Mouse (Mus musculus) liver, embryonic 15.5 days (tissue): ENCODE measurements at regions not wholly inside any gene's neighbourhood (a gene's known extent, or its start where the extent isn't known, plus 50 kb on each side); places are given as distances from the start of the nearest gene placed in this dataset.

Source experiments
- ATAC-seq: fragments of 200-750 bp; cut with Nextera tagmentation; 2 replicates; pipeline ENCODE4 v1.8.0; 2017; ENCODE audit warnings: moderate number of reproducible peaks, mild to moderate bottlenecking, moderate library complexity; ENCODE audit not compliant: insufficient read depth
- H3K27ac ChIP-seq: fragments of 300-500 bp; sonication (generic); replicated peaks from 2 replicates; pipeline ENCODE4 v1.5.1; 2015; ENCODE audit warnings: mild to moderate bottlenecking, inconsistent platforms
- H3K27me3 ChIP-seq: fragments of 300-500 bp; sonication (generic); 2 replicates; pipeline ENCODE4 v1.6.1; 2015; ENCODE audit warnings: mild to moderate bottlenecking, inconsistent platforms
- H3K36me3 ChIP-seq: fragments of 300-500 bp; sonication (generic); replicated peaks from 2 replicates; pipeline ENCODE4 v1.6.1; 2015; ENCODE audit warnings: moderate library complexity, mild to moderate bottlenecking, inconsistent platforms
- H3K4me1 ChIP-seq: fragments of 300-500 bp; sonication (generic); replicated peaks from 2 replicates; pipeline ENCODE4 v1.6.1; 2015; ENCODE audit warnings: inconsistent platforms
- H3K4me2 ChIP-seq: fragments of 300-500 bp; sonication (generic); 2 replicates; pipeline ENCODE4 v1.6.1; 2015; ENCODE audit warnings: moderate library complexity, mild to moderate bottlenecking, inconsistent platforms
- H3K4me3 ChIP-seq: fragments of 300-500 bp; sonication (generic); replicated peaks from 2 replicates; pipeline ENCODE4 v1.5.1; 2015; ENCODE audit warnings: mild to moderate bottlenecking, inconsistent platforms
- H3K9ac ChIP-seq: fragments of 300-500 bp; sonication (generic); 2 replicates; pipeline ENCODE4 v1.6.1; 2015; ENCODE audit warnings: moderate library complexity, mild to moderate bottlenecking, inconsistent platforms
- H3K9me3 ChIP-seq: fragments of 300-500 bp; sonication (generic); replicated peaks from 2 replicates; pipeline ENCODE4 v1.6.1; 2016; ENCODE audit warnings: inconsistent platforms
- WGBS: fragments of 180-500 bp; shearing (Covaris S2); methylation state at CpG from one replicate; pipeline ENCODE4 v1.1.7; 2015; ENCODE audit warnings: mixed read lengths; ENCODE audit not compliant: insufficient replicate concordance; 5-methylcytosine and 5-hydroxymethylcytosine counted together

DNA sequence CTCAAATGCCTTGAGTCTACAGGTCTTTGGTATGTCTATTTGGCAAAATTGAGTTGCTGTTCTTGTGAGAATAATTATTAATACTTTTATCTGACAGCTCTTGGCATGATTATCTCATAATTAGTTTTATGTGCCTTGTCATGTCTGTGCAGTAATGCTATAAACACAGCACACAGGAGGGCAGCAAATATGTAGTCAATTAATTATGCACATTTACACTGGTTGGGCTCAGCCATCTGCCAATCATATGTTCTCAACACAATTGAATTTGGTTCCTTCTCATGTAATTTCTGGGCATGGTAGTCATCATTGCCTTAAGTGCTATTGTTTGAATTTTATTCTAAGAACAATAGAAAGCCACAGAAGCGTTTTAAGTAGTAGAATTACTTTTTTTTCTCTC is 1650.7 kb upstream of the Tenm2 start:
- WGBS = 30% methylated on average over 1 of the region's 1 CpGs
- Histone ChIP-seq H3K9me3 (no peaks in the 10 kb centered on the region), H3K27me3 (no peaks in the 10 kb centered on the region), H3K4me2 (no peak overlapping the region), H3K4me1 (no peaks in the 10 kb centered on the region), H3K27ac (no peak overlapping the region), H3K9ac (no peak overlapping the region), H3K36me3 (no peaks in the 10 kb centered on the region), H3K4me3 (no peak overlapping the region)
- no peak for ATAC-seq

DNA sequence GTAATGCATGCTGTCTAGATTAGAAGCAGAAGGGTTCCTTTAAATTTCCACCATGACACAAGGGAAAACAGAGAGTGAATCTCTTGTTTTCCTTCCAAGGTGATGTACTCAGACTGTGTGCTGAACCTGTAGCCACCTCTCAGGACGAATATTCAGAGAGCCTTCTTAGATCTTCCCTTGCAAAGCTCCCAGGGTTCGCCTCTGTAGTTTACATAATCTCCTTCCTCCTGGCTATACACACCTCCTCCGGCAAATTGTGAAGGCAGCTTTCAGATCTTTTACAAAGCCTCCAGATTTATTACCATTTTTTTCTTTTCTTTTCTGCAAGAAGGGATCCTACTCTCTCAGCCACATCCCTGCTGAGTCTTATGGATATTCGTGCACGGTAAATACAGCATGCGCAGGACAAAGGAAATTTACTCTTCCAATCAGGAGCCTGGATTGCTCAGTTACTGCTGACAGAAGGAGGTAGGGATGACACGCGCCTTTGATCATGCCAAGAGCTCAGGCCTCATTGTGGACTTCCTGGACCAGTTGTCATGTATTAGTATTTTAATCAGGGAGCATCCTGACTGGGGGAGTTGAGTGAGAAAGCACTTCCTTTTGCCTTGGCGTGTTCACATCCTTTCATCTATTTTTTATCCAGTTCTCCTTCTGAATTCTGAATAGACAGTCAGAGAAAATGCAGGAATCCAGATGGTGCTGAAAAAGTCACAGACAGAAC is 1626.0 kb upstream of the Tenm2 start:
- 26% methylated on average over 9 of the region's 9 CpGs for WGBS
- H3K4me1 ChIP-seq = no peaks in the 10 kb centered on the region
- no peaks in the 10 kb centered on the region for H3K27me3 ChIP-seq
- no peak overlapping the region for H3K27ac ChIP-seq
- no peak overlapping the region for H3K9ac ChIP-seq
- no peaks in the 10 kb centered on the region for H3K36me3 ChIP-seq
- no peak overlapping the region for H3K4me2 ChIP-seq
- H3K4me3 ChIP-seq = no peak overlapping the region
- H3K9me3 ChIP-seq = no peaks in the 10 kb centered on the region
- ATAC-seq = no peak

DNA sequence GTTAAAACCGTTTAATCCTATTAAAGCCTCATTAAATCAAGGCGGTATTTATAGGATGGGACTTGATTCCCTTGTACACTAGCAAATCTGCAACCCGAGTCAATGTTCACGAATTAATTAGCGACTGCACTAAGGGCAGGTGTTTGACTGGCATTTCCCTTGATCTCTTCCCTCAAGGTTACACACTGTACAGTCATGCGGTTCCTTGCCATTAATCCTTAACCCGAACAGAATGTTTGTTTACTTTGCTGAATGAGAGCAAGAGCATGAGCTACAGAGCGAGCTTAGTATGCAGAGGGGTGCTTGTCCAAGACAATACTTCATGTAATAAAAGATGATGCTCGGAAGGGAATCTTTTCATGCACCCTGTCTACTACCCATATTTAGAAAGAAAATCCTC is 1620.9 kb upstream of the Tenm2 start:
- Histone ChIP-seq H3K4me2 (no peak overlapping the region), H3K27me3 (no peaks in the 10 kb centered on the region), H3K27ac (no peak overlapping the region), H3K4me3 (no peak overlapping the region), H3K4me1 (no peaks in the 10 kb centered on the region), H3K9me3 (no peaks in the 10 kb centered on the region), H3K36me3 (no peaks in the 10 kb centered on the region), H3K9ac (no peak overlapping the region)
- 59% methylated on average over 9 of the region's 9 CpGs for WGBS
- no peak for ATAC-seq

DNA sequence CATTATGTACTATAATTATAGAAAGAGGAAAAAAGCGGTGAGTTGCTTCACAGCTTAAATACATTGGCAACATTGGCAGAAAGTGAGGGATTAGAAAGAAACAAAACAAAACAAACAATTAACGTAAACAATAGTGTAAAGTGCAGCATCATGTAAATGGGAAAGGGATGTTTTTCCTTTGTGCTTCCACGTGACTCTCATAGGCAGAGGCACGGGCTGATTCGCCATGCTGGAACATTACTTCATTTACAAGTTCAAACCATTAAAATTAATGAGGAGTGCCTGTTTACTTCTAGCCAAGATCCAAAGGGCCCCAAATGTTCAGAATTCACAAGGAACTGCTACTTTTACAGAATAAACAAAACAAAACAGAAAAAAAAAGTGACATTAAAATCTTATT is 1593.4 kb upstream of the Tenm2 start:
- no peak overlapping the region for H3K27ac ChIP-seq
- H3K36me3 ChIP-seq = no peaks in the 10 kb centered on the region
- no peak overlapping the region for H3K9ac ChIP-seq
- no peak for ATAC-seq
- H3K9me3 ChIP-seq = no peaks in the 10 kb centered on the region
- no peak overlapping the region for H3K4me3 ChIP-seq
- WGBS = 60% methylated on average over 5 of the region's 5 CpGs
- no peaks in the 10 kb centered on the region for H3K27me3 ChIP-seq
- no peaks in the 10 kb centered on the region for H3K4me1 ChIP-seq
- no peak overlapping the region for H3K4me2 ChIP-seq

DNA sequence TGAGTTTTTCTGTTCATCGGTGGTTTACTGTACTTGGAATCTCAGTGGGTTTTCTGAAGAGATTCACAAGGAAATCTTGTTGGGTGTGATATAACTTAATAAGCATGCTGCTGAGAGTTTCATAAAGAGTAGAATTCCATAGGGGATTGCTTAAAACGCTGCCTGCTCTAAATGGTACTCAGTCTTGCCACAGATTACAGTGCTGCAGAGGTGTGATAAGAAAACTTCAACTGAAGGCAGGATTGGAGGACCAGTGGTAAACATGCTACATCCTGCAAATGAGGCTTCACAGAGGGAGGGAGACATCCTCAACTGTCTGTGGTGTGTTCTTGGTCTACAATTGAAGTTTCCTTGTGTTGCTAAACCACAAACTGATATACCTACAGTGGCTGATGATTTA is 1592.6 kb upstream of the Tenm2 start:
- no peak for ATAC-seq
- H3K9ac ChIP-seq = no peak overlapping the region
- H3K9me3 ChIP-seq = no peaks in the 10 kb centered on the region
- no peaks in the 10 kb centered on the region for H3K4me1 ChIP-seq
- no peak overlapping the region for H3K4me2 ChIP-seq
- H3K27me3 ChIP-seq = no peaks in the 10 kb centered on the region
- 37% methylated on average over 2 of the region's 2 CpGs for WGBS
- H3K36me3 ChIP-seq = no peaks in the 10 kb centered on the region
- no peak overlapping the region for H3K27ac ChIP-seq
- H3K4me3 ChIP-seq = no peak overlapping the region

DNA sequence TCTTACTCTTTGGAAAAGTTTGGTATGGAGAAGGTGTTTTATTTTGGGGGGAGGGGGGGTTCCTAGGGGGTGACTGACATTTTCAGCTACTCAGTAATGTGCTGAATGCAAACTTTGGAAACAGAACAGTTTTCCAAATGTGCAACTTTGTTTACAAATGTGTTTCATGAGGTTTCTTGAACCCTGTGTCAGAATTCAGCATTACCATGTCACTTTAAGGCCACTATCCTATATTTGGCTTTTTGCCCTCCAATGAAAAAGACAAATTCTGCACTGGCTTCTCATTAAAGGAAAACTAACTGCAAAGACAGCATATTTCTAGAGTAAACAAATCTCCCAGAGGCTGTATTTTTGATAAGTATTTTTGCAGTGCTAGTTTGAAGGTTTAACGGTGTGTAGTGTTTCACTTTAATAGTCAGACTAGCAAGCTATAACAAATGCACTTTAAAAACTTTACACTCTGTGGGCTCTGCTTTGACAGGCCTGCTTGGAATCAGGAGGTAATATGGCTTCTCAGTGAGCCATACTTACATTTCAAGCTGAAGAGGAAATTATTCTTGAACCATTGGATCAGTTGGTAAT is 1589.5 kb upstream of the Tenm2 start:
- Histone ChIP-seq H3K9me3 (no peaks in the 10 kb centered on the region), H3K9ac (no peak overlapping the region), H3K27ac (no peak overlapping the region), H3K4me1 (no peaks in the 10 kb centered on the region), H3K4me2 (no peak overlapping the region), H3K27me3 (no peaks in the 10 kb centered on the region), H3K36me3 (no peaks in the 10 kb centered on the region), H3K4me3 (no peak overlapping the region)
- ATAC-seq = no peak
- WGBS = 67% methylated on average over 1 of the region's 1 CpGs

DNA sequence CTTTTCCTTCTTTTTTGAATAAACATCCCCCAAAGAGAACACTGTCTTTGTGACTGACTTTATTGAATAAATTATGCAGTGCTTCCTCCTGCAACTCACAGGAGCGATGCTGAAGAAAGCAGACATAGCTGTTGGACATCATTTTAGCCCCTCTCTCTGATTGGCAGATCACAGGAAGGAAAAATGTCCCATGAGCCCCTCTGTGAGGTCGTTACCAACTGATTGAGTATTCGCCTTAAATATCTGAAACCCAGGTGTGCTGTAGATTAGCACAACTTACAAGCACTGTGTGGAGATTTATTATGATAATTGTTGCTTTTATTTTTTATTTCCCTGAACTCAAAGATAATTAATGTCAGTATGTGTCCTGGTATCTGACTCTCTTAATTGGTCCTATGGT is 1582.4 kb upstream of the Tenm2 start:
- WGBS = 63% methylated on average over 3 of the region's 3 CpGs
- H3K4me3 ChIP-seq = no peak overlapping the region
- no peaks in the 10 kb centered on the region for H3K4me1 ChIP-seq
- H3K4me2 ChIP-seq = no peak overlapping the region
- no peak for ATAC-seq
- H3K9ac ChIP-seq = no peak overlapping the region
- H3K27ac ChIP-seq = no peak overlapping the region
- no peaks in the 10 kb centered on the region for H3K9me3 ChIP-seq
- no peaks in the 10 kb centered on the region for H3K36me3 ChIP-seq
- H3K27me3 ChIP-seq = no peaks in the 10 kb centered on the region

DNA sequence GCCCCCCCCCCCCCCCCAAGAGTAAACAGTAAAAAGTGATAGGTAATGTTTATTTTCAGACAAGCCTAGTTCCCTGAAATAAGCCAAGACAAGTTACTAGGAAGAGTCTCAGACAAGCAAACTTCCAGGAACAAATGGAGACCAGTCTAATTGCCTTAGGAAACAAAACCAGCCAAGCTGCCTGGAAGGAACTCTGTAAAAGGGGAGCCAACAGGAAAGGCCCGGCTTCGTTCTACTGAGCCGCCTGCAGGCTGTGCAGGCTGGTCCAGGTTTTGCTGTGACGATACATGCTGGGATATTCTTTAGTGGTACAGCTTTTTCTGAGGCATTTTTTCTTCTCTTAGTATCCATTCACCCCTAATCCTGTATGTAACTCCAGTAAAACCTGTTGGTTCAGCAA is 1547.8 kb upstream of the Tenm2 start:
- no peak overlapping the region for H3K9ac ChIP-seq
- H3K27me3 ChIP-seq = no peaks in the 10 kb centered on the region
- H3K4me1 ChIP-seq = no peaks in the 10 kb centered on the region
- no peak overlapping the region for H3K27ac ChIP-seq
- no peak overlapping the region for H3K4me3 ChIP-seq
- no peak overlapping the region for H3K4me2 ChIP-seq
- no peaks in the 10 kb centered on the region for H3K36me3 ChIP-seq
- ATAC-seq = no peak
- WGBS = 55% methylated on average over 4 of the region's 4 CpGs
- H3K9me3 ChIP-seq = no peaks in the 10 kb centered on the region

DNA sequence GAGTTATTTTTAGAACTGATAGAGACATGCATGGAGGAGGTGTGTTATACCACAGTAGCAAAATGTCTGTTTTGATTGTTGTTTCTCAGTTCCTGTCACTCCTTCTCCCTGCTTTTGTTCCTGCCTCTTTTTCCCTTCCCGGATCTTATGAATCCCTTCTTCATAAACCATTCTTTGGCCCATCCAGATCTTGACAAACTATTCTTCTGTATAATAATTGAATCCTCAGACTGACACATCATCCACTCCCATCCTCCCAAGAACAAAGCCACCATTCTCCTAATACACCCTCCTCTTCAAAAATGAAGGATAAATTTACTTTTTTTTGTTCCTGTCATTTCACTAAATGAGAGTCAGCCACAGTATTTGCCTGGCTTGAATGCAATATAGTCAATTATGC is 1543.8 kb upstream of the Tenm2 start:
- 48% methylated on average over 1 of the region's 1 CpGs for whole genome bisulfite sequencing
- Histone ChIP-seq H3K27ac (no peak overlapping the region), H3K4me1 (no peaks in the 10 kb centered on the region), H3K4me3 (no peak overlapping the region), H3K36me3 (no peaks in the 10 kb centered on the region), H3K9me3 (no peaks in the 10 kb centered on the region), H3K27me3 (no peaks in the 10 kb centered on the region), H3K9ac (no peak overlapping the region), H3K4me2 (no peak overlapping the region)
- no peak for ATAC-seq

DNA sequence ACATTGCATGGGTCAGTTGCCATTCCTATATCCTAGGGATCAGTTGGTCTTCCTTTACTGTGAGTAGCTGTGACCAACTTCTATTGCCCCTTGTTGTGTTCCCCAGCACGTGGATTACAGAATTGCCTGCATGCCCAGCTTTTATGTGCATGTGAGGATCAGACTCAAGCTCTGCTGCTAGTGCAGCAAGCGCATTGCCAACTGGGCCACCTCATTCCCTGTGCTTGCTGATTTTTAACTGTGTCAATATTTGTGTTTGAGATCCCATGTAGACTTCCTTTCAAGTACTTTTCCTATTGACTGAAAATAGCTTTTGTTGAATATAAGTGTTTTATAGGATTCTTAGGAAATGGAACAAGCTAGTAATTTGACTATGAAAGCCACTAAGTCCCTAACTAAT is 1526.5 kb upstream of the Tenm2 start:
- no peaks in the 10 kb centered on the region for H3K9me3 ChIP-seq
- H3K27me3 ChIP-seq = no peaks in the 10 kb centered on the region
- ATAC-seq = no peak
- no peaks in the 10 kb centered on the region for H3K4me1 ChIP-seq
- no peak overlapping the region for H3K9ac ChIP-seq
- no peak overlapping the region for H3K4me3 ChIP-seq
- 51% methylated on average over 2 of the region's 2 CpGs for WGBS
- H3K27ac ChIP-seq = no peak overlapping the region
- H3K36me3 ChIP-seq = no peaks in the 10 kb centered on the region
- H3K4me2 ChIP-seq = no peak overlapping the region

DNA sequence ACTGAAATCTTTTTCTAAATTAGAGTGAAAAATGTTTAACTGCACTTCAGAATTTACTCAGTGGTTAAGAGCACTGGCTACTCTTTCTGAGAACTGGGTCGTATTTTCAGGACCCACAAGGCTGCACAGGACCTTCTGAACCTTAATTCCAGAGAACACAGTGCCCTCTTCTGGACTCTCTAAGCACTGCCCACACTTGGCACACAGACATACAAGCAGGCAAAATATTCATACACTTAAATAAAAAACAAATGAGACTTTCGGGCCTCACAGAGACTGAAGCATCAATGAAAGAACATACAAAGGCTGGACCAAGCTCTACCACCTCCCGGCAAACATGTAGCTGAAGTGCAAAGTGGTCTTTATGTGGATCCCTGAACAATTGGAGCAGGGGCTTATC is 1511.8 kb upstream of the Tenm2 start:
- 37% methylated on average over 3 of the region's 3 CpGs for WGBS
- H3K9ac ChIP-seq = no peak overlapping the region
- no peak overlapping the region for H3K27ac ChIP-seq
- no peak for ATAC-seq
- no peaks in the 10 kb centered on the region for H3K27me3 ChIP-seq
- no peak overlapping the region for H3K4me2 ChIP-seq
- no peaks in the 10 kb centered on the region for H3K9me3 ChIP-seq
- no peaks in the 10 kb centered on the region for H3K4me1 ChIP-seq
- H3K4me3 ChIP-seq = no peak overlapping the region
- H3K36me3 ChIP-seq = no peaks in the 10 kb centered on the region

DNA sequence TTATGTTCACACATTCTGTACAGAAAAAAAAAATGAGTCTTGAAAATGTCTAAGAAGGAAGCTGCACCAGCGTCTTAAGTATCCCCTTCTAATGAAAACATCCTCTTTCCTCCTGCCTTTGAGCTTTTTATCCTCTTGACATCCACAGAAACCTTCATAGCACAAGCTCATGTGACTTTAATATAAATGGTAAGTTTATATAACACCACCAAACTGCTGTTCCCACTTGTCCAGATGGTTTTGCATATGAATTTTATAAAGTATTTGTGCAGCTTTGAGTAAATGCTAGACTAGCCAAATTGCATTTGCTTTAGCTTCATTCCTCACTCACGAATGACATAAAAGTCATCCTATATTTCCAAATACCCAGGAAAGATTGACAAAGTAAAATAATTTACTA is 1493.3 kb upstream of the Tenm2 start:
- no peaks in the 10 kb centered on the region for H3K4me1 ChIP-seq
- no peak overlapping the region for H3K9ac ChIP-seq
- no peaks in the 10 kb centered on the region for H3K27me3 ChIP-seq
- no peaks in the 10 kb centered on the region for H3K9me3 ChIP-seq
- no peak overlapping the region for H3K4me2 ChIP-seq
- H3K27ac ChIP-seq = no peak overlapping the region
- H3K4me3 ChIP-seq = no peak overlapping the region
- 44% methylated on average over 2 of the region's 2 CpGs for WGBS
- H3K36me3 ChIP-seq = no peaks in the 10 kb centered on the region
- no peak for ATAC-seq
